Mouse (Mus musculus): ENCODE data around the gene Mxi1.

DNA sequence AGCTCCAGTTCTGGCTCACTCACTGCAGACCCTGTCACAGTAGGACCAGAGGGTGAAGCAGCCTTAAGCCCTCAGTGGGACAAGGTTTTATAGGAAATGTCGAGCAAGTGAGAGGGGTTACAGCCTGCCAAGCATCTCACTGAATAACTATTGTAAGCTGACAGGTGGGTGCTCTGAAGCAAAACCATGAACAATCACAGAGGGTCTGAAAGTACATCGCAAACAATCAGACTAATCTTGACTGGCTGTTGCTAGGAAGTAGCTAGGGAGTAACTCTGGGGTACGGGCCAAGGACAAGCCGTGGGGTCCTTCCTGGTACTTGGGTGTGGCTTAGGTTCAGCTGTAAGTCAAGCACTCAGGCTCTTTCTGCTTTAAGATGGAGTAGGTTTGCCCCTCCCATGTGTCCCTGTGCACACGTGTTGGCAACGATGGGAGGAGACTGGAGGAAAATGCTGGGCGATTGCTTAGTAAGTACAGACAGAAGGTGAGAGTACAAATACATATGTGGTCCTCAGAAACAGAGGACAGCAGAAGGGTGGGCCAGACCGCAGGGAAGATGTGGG is 82.5 kb downstream of the Mxi1 start:
- TF ChIP-seq CTCF (conservative IDR thresholded peaks at IDR 0.05; ENCODE audit: low read length) = no peak
- TF ChIP-seq POU5F1 (IDR thresholded peaks at IDR 0.05; ENCODE audit: borderline replicate concordance, low read length) = no peak
- TF ChIP-seq NANOG (IDR thresholded peaks at IDR 0.05; ENCODE audit: borderline replicate concordance, low read length) = no peak; the same call in 1 of the 2 replicates
